Mouse (Mus musculus) layer of hippocampus, postnatal 10 days (tissue): ENCODE data around the gene Ak1. TPM values are rescaled to one million over a fixed set of nuclear protein-coding genes. Genes with fewer than 3 reads are reported as not detected.

Experiments used
- DNase-seq, 2 experiments: peaks; one replicate each; pipeline ENCODE4 v3.0.0; 2021; ENCODE audit warnings: low spot score in 2 of 2
- long read RNA-seq: library from polyadenylated mRNA; stranded (forward); transcript quantifications from one replicate; pipeline ENCODE4 v2.0.0, GENCODE M21; 2023
- total RNA-seq, 2 experiments: library from RNA; stranded (reverse); gene quantifications; 2 replicates each; pipeline ENCODE4 v1.2.3; 2021

Gene Ak1
- 100 to 1,000 TPM; 109 TPM for total RNA-seq
- long read RNA-seq, transcript Ak1-202 (7 exons, 2,063 nt): major isoform, 106 of 145 reads
- long read RNA-seq, partial matches to known transcripts: 28 of 145 reads
- long read RNA-seq, other reads (novel, unspliced or antisense): 8 of 145 reads

DNA sequence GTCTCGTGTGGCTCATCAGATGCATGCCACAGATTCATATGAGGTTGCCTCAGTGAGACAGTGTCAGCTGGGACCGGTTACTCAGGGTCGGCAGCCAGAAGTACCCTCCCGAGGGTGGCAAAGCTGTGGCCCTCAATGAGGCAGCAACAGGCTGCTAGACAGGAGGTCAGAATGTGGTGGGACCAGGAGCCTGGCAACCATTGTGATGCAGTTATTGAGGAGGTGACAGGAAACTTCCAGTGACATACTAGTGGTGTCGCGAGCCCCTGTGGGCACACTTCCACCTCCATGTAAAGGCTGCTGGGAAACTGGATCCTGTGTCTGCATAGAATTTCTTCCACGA, at the start of gene Ak1:
TSS of gene Ak1 (plus strand) at position 242 of the 343 bp plus-strand sequence.
- no peak for DNase-seq

GRCm38 (mm10) chr2:32572196-32572595, 49.4 kb upstream of the Ak1 start:
- DNase-seq: no peak

DNA sequence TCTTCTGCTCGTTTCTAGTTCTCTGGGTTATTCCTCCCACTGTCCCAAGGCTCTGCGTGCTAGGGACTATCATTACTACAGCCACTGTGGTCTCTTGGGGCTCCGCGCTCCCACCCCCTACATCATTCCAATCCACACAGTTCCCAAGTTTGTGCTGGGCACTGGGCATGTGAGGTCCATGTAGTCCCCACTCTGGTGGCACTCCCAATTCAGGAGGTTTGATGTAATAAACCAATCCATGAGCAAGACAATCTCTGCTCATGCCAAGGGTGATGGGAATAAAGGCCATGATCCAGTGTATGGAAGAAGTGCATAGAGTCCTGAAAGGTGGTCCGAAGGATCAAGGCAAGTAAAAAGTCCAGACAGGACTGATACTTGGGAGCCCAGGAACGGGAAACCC, 47.1 kb upstream of the Ak1 start, which contains the start of gene Pip5kl1:
TSS of gene Pip5kl1 (plus strand) at position 301 of the 400 bp plus-strand sequence.
- DNase-seq: no peak

DNA sequence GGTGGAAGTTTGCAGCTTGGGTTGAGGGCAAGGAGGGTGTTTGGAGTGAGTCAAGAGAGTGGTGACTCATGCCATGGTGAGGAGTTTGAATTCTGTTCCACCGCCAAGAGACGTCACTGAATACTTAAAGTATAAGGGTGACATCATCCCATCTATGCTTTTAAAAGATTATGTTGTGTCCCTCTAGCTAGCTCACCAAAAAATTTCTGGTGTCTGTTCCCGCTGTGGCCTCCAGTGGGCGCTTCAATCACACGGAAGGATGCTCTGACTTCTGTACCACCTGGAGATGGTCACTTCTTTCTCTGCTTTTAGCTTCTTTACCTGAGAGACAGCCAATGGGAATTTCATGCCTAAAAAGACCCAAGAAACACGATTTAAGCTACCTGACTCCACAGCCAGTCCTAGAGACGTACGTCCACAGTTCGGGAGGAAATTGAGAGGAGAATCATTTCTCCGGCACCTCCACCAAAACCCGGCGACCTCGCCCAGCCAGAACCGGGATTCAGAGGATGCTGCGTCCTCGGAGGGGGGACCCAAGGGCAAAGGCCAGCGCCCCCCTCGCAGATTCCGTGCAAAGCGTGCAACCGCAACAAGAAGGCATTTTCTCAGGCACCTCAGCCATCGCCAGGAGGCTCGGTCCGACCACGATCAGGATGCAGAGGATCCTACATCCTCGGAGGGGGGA, 46.5 kb upstream of the Ak1 start:
- DNase-seq: peak; percentile 73 to 79

GRCm38 (mm10) chr2:32575586-32576160, 45.9 kb upstream of the Ak1 start, which contains the start of gene 9430097D07Rik:
TSS of gene 9430097D07Rik (minus strand) at chr2:32575684.
- peak; percentile 62 to 70 for DNase-seq

DNA sequence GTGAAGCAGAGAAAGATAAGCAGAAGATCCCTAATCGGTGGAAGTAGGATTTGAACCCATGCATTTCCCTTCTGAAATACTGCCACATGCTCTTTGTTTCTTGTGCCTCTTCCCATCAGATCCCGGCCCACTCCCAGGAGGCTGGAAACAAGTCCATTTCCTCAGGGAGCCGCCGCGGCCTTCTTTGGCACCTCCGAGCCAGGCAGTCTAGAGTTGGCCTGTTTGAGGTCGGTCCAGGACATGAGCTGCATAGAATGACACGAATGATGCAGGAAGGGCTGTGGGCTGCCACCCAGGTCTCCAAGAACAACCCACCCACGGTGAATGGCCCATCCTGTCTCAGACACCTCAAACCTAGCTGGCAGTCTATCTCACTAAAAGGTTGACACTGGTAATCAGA, 45.0 kb upstream of the Ak1 start:
- DNase-seq: no peak

- no peak for DNase-seq
Observed at GRCm38 (mm10) chr2:32578146-32579046, 43.2 kb upstream of the Ak1 start.

- DNase-seq: peak; percentile 69 to 75
Observed at GRCm38 (mm10) chr2:32581450-32582095, 40.0 kb upstream of the Ak1 start.

- peak; percentile 85 to 86 for DNase-seq
Observed at GRCm38 (mm10) chr2:32582830-32583799, 38.4 kb upstream of the Ak1 start.

- no peak for DNase-seq
Observed at GRCm38 (mm10) chr2:32585149-32585714, 36.3 kb upstream of the Ak1 start.

- DNase-seq: peak; percentile 88 to 93
Observed at GRCm38 (mm10) chr2:32586871-32587351, 34.6 kb upstream of the Ak1 start, which contains the start of gene St6galnac4. TSS of gene St6galnac4 (plus strand) at chr2:32587095.

- no peak for DNase-seq
Observed at GRCm38 (mm10) chr2:32587731-32588321, 33.7 kb upstream of the Ak1 start.

DNA sequence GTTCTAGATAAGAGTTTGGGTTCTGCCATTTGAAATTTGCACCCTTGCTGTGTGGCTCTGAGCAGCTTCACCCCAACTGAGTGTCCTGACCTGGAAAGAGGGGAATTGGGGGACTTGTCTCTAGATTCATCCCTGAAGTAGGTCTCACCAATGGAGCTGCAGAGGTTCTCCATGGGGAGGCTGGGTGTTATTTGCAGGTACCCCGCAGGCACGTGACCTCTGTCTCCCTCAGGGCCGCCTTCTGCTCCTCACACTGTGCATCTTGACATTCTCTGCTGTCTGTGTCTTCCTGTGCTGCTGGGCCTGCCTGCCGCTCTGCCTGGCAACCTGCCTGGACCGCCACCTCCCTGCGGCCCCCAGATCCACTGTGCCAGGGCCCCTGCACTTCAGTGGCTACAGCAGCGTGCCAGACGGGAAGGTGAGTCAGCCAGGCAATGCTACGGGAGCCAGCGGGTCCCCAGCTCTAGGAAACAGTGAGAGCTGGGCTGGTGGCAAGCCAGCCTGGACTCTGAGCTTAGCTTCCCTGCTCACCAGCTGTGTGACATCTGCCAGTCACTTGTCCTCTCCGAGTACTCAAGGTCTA, 32.3 kb upstream of the Ak1 start:
- peak in 1 of 2 experiments; percentile 45 for DNase-seq

DNA sequence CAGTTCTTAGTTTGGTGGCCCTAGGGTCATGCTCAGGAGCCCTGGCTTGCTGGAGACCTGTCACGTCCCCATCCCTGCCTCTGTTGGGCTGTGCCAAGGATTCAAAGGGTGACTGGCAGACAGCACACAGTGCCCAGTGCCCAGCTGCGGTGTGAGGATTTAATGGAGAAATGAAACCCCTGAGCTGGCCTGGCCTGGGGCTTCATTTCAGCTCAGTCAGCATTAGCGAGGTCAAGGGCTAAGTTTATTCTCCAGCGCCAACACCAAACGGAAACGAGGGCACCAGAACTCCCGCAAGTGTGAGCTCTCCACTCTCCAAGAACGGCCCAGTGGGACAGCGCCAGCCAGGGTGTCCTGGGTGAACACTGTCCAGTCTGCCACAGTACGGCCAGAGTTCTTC, 31.3 kb upstream of the Ak1 start:
- no peak for DNase-seq

- DNase-seq: no peak
Observed at GRCm38 (mm10) chr2:32591249-32591648, 30.3 kb upstream of the Ak1 start.

DNA sequence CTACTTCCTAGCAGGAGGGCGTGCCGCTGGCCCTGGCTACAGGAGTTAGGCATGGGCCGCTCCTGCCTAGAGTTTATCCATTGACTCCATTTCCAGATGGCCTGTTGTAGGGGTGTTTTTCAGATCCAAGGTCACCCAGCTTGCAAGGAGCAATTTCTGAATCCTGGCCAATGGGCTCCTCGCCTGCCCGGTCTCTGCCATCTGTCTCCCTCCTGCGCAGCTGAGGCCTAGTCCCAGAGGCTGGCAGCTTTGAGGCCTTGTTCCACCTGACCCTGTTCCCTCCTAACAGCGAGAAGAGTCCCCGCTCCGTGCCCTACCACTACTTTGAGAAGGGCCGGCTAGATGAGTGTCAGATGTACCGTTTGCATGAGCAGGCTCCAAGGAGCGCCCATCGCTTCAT, 24.8 kb upstream of the Ak1 start:
- no peak for DNase-seq

DNA sequence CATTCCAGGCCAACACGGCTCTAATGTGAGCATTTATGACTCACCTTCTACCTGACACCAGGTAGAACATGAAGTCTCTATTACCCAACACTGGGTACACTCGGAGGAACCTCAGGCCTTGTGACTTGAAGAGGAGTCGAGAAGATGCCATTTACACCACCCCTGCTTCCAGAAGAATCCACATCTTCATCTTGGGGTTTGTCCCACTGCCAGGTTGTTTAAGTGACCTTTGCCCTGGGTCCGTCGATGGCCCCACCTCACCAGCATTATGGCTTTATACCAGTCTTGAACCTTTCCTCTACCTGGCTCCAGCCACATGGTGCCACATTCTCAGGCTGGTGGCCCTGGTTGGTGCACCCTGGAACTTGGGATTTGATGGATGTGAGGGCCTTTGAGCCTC, 24.3 kb upstream of the Ak1 start:
- DNase-seq: no peak

- no peak for DNase-seq
Observed at GRCm38 (mm10) chr2:32597699-32598098, 23.9 kb upstream of the Ak1 start.

DNA sequence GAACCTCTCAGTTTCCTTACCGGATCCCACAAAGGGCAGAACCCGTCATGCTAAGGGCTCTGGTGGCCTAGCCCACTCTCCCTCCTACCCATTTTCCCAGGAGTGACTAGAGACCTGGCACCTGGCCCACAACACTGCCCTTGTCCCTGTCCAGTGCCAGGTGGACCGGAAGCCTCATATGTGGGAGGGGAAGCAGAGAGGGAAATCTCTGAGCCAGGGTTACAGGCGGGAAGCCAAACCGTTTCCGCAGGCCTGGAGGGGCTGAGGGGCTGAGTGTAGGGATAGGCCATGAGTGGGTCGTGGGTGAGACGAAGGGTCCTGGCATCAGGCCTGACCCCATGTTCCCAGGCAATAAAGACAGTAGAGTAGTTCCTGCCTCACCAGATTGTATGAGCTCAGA, 23.1 kb upstream of the Ak1 start:
- DNase-seq: no peak
